In the genomic region with DNA sequence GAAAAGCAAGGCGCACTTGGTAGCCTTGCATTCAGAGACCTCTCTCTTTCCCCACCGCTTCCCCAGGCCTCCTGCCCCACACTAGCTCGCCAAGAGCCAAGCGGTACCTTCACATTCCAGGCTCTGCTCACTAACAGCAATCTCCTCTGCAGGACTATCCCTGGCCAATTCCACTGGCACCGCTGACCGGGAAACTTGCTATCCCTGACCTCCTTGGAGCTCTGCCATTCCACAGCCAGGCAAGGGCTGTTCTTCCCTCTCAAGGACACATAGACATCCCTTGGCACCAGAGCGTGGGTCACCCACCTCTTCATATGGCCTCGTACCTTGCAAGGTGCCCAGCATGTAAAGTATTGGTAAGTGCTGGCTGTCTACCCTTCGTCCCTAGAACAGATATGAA, we compare ENCODE assay signal across 28 mouse cellular contexts. TPM values are rescaled to one million over a fixed set of nuclear protein-coding genes. Genes with fewer than 3 reads are reported as not detected.
DNase-seq lines count a peak whose midpoint lies in the region; TF ChIP-seq lines count a peak whose summit lies in the region.
"Had no signal": no experiment of that assay in that cellular context is flagged by ENCODE, and none has a peak within 500 bp of the region (broad histone marks: within the 10 kb centered on the region; RNA-seq: fewer than 3 reads in every experiment).

No protein-coding gene starts in this region.

- H3K27ac ChIP-seq in layer of hippocampus, adult 2 months, result 0 out of 2 replicates have a peak overlapping the region, but pooled peaks have one; percentile 10
- H3K27ac ChIP-seq in left cerebral cortex, adult 2 months, result no peak overlapping the region
- H3K27ac ChIP-seq: embryonic facial prominence, embryonic 10.5 days; embryonic facial prominence, embryonic 15.5 days; forebrain, embryonic 12.5 days; heart, embryonic 13.5 days; hindbrain, embryonic 13.5 days; liver, embryonic 14.5 days; macrophage; neural tube, embryonic 12.5 days had no signal

- H3K4me3 ChIP-seq in layer of hippocampus, adult 2 months, result no peak overlapping the region
- H3K4me3 ChIP-seq in left cerebral cortex, adult 2 months, result no peak overlapping the region
- H3K4me3 ChIP-seq: embryonic facial prominence, embryonic 10.5 days; embryonic facial prominence, embryonic 15.5 days; forebrain, embryonic 12.5 days; heart, embryonic 13.5 days; hindbrain, embryonic 13.5 days; neural tube, embryonic 12.5 days had no signal

- no peak for TF ChIP-seq CTCF in layer of hippocampus, adult 2 months (conservative IDR thresholded peaks at IDR 0.05)
- no peak for TF ChIP-seq CTCF in brain, embryonic 14.5 days (IDR thresholded peaks at IDR 0.05; ENCODE audit: borderline replicate concordance, extremely low read depth, insufficient read depth, insufficient read length)
- TF ChIP-seq CTCF in left cerebral cortex, adult 2 months (IDR thresholded peaks at IDR 0.05), result no peak

- intact Hi-C loops in left cerebral cortex, adult 2 months (cut with DNase I), result no loop called here

- TF ChIP-seq POLR2A in brain, embryonic 14.5 days (IDR thresholded peaks at IDR 0.05; ENCODE audit: borderline replicate concordance, extremely low read depth, insufficient read depth, insufficient read length, poor library complexity, severe bottlenecking), result no peak

- DNase-seq in heart, adult 11 months, result peak; percentile 93
- no peak for DNase-seq in heart, adult 9 months (ENCODE audit: low spot score in 2 of 2)
- no peak for DNase-seq in layer of hippocampus, adult 2 months (ENCODE audit: low spot score in 2 of 2)
- no peak for DNase-seq in layer of hippocampus, adult 11-12 months (ENCODE audit: low spot score)
- DNase-seq in testis, postnatal 14 days (ENCODE audit: low spot score), result peak; percentile 51
- DNase-seq in testis, postnatal 10 days (ENCODE audit: low spot score), result no peak
- peak; percentile 12 for DNase-seq in brain, embryonic 14.5 days (ENCODE audit: low read depth)
- DNase-seq in left cerebral cortex, adult 2 months (ENCODE audit: extremely low spot score in 1 of 2, low spot score in 2 of 2), result no peak
- DNase-seq: cerebellum, adult 8-10 months; cerebellum, postnatal 25 days; forebrain, postnatal 0 days; kidney, adult 9 months; kidney, postnatal 10 days; lung, adult 2 months; lung, postnatal 10 days; right cerebral cortex, postnatal 25 days; spleen, adult 18-20 months; thymus, adult 2 months; thymus, postnatal 36 days had no signal

RNA-seq across cellular contexts. Expression of gene Atp8b2, which starts 20.4 kb away (rescaled TPM):
- 10 to 100 TPM; 79.1 to 94.6 TPM for total RNA-seq in layer of hippocampus, adult 2 months (2021)
- polyA plus RNA-seq in brain, embryonic 14.5 days (2012; rRNA removed), result 71.0 and 80.8 TPM in 2 replicates
- 100 to 1,000 TPM; 112 to 129 TPM for total RNA-seq in left cerebral cortex, adult 2 months (2021)

RNA-seq across cellular contexts. Expression of gene Il6ra, which starts 29.9 kb away (rescaled TPM):
- 1 to 10 TPM; 5.9 to 6.1 TPM for total RNA-seq in layer of hippocampus, adult 2 months (2021)
- 0.45 and 0.93 TPM in 2 replicates for polyA plus RNA-seq in brain, embryonic 14.5 days (2012; rRNA removed)
- 1 to 10 TPM; 3.7 to 4.4 TPM for total RNA-seq in left cerebral cortex, adult 2 months (2021)
- polyA plus RNA-seq: G1E had no signal

RNA-seq across cellular contexts. Expression of gene Hax1, which starts 55.7 kb away (rescaled TPM):
- total RNA-seq in layer of hippocampus, adult 2 months (2021), result 10 to 100 TPM; 89.8 to 91.8 TPM
- 93.7 and 115 TPM in 2 replicates for polyA plus RNA-seq in brain, embryonic 14.5 days (2012; rRNA removed)
- 100 to 1,000 TPM in 1 of 2 experiments, 10 to 100 TPM in 1; 97.6 to 106 TPM for total RNA-seq in left cerebral cortex, adult 2 months (2021)

Comparison
In these comparisons a context has a peak if more than half of its experiments do, and no peak if none do; other contexts are left out.
1. DNase-seq: peak in heart, adult 11 months (single experiment), testis, postnatal 14 days (single experiment) and brain, embryonic 14.5 days (single experiment); none in heart, adult 9 months (0 of 2), layer of hippocampus, adult 2 months (0 of 2), layer of hippocampus, adult 11-12 months (single experiment), testis, postnatal 10 days (single experiment) and left cerebral cortex, adult 2 months (0 of 2).